Mouse (Mus musculus) CH12.LX (cell line): Measurements from ENCODE around the gene Skap1. TPM values are rescaled to one million over a fixed set of nuclear protein-coding genes. Genes with fewer than 3 reads are reported as not detected.

Experiments used
- DNase-seq: peaks from one replicate; pipeline ENCODE4 v3.0.0-alpha.2; 2013; ENCODE audit errors: extremely low read depth
- H3K27ac ChIP-seq: 2 replicates; pipeline ENCODE4 v1.5.1; 2012; ENCODE audit warnings: low read depth, mild to moderate bottlenecking, control low read depth, moderate library complexity; ENCODE audit not compliant: insufficient read depth
- H3K27me3 ChIP-seq: replicated peaks from 2 replicates; pipeline ENCODE3; 2012; ENCODE audit warnings: inconsistent platforms
- H3K36me3 ChIP-seq, 2 experiments: replicated peaks in 1 of 2; 2 replicates each; pipeline versions ENCODE3 to v1.6.1; 2012; ENCODE audit warnings: inconsistent platforms in 1 of 2, low read length in 1 of 2, mild to moderate bottlenecking in 1 of 2, mixed read lengths in 1 of 2, moderate library complexity in 1 of 2; ENCODE audit not compliant: control insufficient read depth in 1 of 2, insufficient read depth in 1 of 2
- H3K4me1 ChIP-seq, 2 experiments: 2 replicates each; pipeline ENCODE4 v1.6.1; 2012; ENCODE audit warnings: inconsistent platforms in 1 of 2, moderate library complexity in 1 of 2; ENCODE audit not compliant: insufficient read depth in 2 of 2, control insufficient read depth in 1 of 2
- H3K4me2 ChIP-seq: 2 replicates; pipeline ENCODE4 v1.6.1; 2012; ENCODE audit warnings: low read depth, mild to moderate bottlenecking, control low read depth; ENCODE audit not compliant: poor library complexity, insufficient read depth, severe bottlenecking
- H3K4me3 ChIP-seq, 3 experiments: fragments of 150-350 bp in 1 of 3; sonication (generic) in 1 of 3; replicated peaks in 1 of 3; 2 replicates each; pipeline versions ENCODE3 to v1.5.1; 2011 to 2012; ENCODE audit warnings: low read depth in 2 of 3, low read length in 2 of 3, mild to moderate bottlenecking in 2 of 3, moderate library complexity in 2 of 3, control low read depth in 1 of 3, improper control_type of control experiment in 1 of 3, inconsistent platforms in 1 of 3, mixed read lengths in 1 of 3; ENCODE audit not compliant: poor library complexity in 1 of 3
- H3K79me2 ChIP-seq: replicated peaks from 2 replicates; pipeline ENCODE4 v1.6.1; 2012; ENCODE audit warnings: mild to moderate bottlenecking, moderate library complexity; ENCODE audit not compliant: control insufficient read depth, poor library complexity, insufficient read depth, severe bottlenecking; ENCODE audit errors: extremely low read depth
- H3K9ac ChIP-seq: 2 replicates; pipeline ENCODE4 v1.6.1; 2012; ENCODE audit warnings: low read depth, mild to moderate bottlenecking, control low read depth, moderate library complexity; ENCODE audit not compliant: insufficient read depth
- H3K9me3 ChIP-seq: replicated peaks from 2 replicates; pipeline ENCODE3; 2012; ENCODE audit warnings: low read length, inconsistent platforms, mixed read lengths
- BHLHE40 ChIP-seq: IDR thresholded peaks from 2 replicates; pipeline ENCODE4 v1.6.1; 2011; ENCODE audit warnings: mild to moderate bottlenecking, low read depth, low read length, improper control_type of control experiment
- CHD1 ChIP-seq: IDR thresholded peaks from 2 replicates; pipeline ENCODE4 v1.6.1; 2012; ENCODE audit warnings: low read depth, low read length, improper control_type of control experiment, inconsistent platforms
- CTCF ChIP-seq, 2 experiments: IDR thresholded peaks in 1 of 2; conservative IDR thresholded peaks in 1 of 2; 2 replicates each; pipeline ENCODE4 v1.5.1; 2011 to 2012; ENCODE audit warnings: low read depth in 2 of 2, low read length in 2 of 2, improper control_type of control experiment in 1 of 2, inconsistent platforms in 1 of 2, mild to moderate bottlenecking in 1 of 2, moderate library complexity in 1 of 2
- ELF1 ChIP-seq: IDR thresholded peaks from 2 replicates; pipeline ENCODE4 v1.6.1; 2014; ENCODE audit warnings: low read depth, mild to moderate bottlenecking, inconsistent platforms, low read length, improper control_type of control experiment
- EP300 ChIP-seq: IDR thresholded peaks from 2 replicates; pipeline ENCODE4 v1.6.1; 2011; ENCODE audit warnings: low read length, improper control_type of control experiment
- GABPA ChIP-seq: IDR thresholded peaks from 2 replicates; pipeline ENCODE4 v1.6.1; 2012; ENCODE audit warnings: low read depth, low read length, improper control_type of control experiment, inconsistent platforms; ENCODE audit not compliant: insufficient replicate concordance
- HCFC1 ChIP-seq: IDR thresholded peaks from 2 replicates; pipeline ENCODE4 v1.6.1; 2012; ENCODE audit warnings: low read depth, mild to moderate bottlenecking, inconsistent platforms, low read length, improper control_type of control experiment
- JUN ChIP-seq: IDR thresholded peaks from 2 replicates; pipeline ENCODE4 v1.6.1; 2011; ENCODE audit warnings: low read depth, mild to moderate bottlenecking, low read length, improper control_type of control experiment, moderate library complexity; ENCODE audit not compliant: insufficient read depth
- KAT2A ChIP-seq: IDR thresholded peaks from 2 replicates; pipeline ENCODE4 v1.6.1; 2012; ENCODE audit warnings: low read length, improper control_type of control experiment, inconsistent platforms; ENCODE audit not compliant: insufficient replicate concordance
- MEF2A ChIP-seq: IDR thresholded peaks from 2 replicates; pipeline ENCODE4 v1.6.1; 2014; ENCODE audit warnings: low read depth, mild to moderate bottlenecking, inconsistent platforms, low read length, improper control_type of control experiment, borderline replicate concordance
- MYC ChIP-seq: IDR thresholded peaks from 2 replicates; pipeline ENCODE4 v1.6.1; 2011; ENCODE audit warnings: low read depth, mild to moderate bottlenecking, improper control_type of control experiment, low read length
- POLR2A ChIP-seq: IDR thresholded peaks from 2 replicates; pipeline ENCODE4 v1.6.1; 2011; ENCODE audit warnings: low read depth, mild to moderate bottlenecking, improper control_type of control experiment, low read length
- RAD21 ChIP-seq: IDR thresholded peaks from 2 replicates; pipeline ENCODE4 v1.6.1; 2011; ENCODE audit warnings: low read depth, mild to moderate bottlenecking, low read length, improper control_type of control experiment, moderate library complexity
- SMC3 ChIP-seq: IDR thresholded peaks from 2 replicates; pipeline ENCODE4 v1.6.1; 2011; ENCODE audit warnings: low read depth, low read length, improper control_type of control experiment
- TCF12 ChIP-seq: IDR thresholded peaks from 2 replicates; pipeline ENCODE4 v1.6.1; 2014; ENCODE audit warnings: low read depth, mild to moderate bottlenecking, inconsistent platforms, low read length, improper control_type of control experiment
- USF1 ChIP-seq: IDR thresholded peaks from 2 replicates; pipeline ENCODE4 v1.6.1; 2014; ENCODE audit warnings: low read depth, mild to moderate bottlenecking, inconsistent platforms, low read length, improper control_type of control experiment
- USF2 ChIP-seq: conservative IDR thresholded peaks from 2 replicates; pipeline ENCODE4 v1.6.1; 2011; ENCODE audit warnings: low read depth, low read length, improper control_type of control experiment
- ZKSCAN1 ChIP-seq: IDR thresholded peaks from 2 replicates; pipeline ENCODE4 v1.6.1; 2012; ENCODE audit warnings: low read depth, inconsistent platforms, low read length, improper control_type of control experiment, borderline replicate concordance
- dilution Hi-C: fragments of 300-500 bp; cut with MboI; formaldehyde crosslinking; loops from 2 replicates; pipeline ENCODE4 v1.14.3; 2020; ENCODE audit warnings: low sequenced_read_pairs; ENCODE audit not compliant: extremely low pct_unique_long_range_greater_than_20kb, extremely low pct_ligation_motif_present
- in situ Hi-C: fragments of 300-500 bp; cut with MboI; formaldehyde crosslinking; loops from 3 replicates; pipeline ENCODE4 v1.14.3; 2019; ENCODE audit warnings: low sequenced_read_pairs, low pct_ligation_motif_present, low pct_unique_long_range_greater_than_20kb, mixed read lengths
- polyA plus RNA-seq: library from polyadenylated mRNA; unstranded; fragments of >175 nt; gene quantifications from 2 replicates; pipeline ENCODE4 v1.2.1, GENCODE M21; 2012; ENCODE audit warnings: low read depth; ENCODE audit not compliant: insufficient read length
- total RNA-seq, 2 experiments: library from RNA; depleted of rRNA; stranded (reverse); fragments of 300-350 nt in 1 of 2; fragments of >200 nt in 1 of 2; gene quantifications; 2 replicates each; pipeline ENCODE4 v1.2.3; 2012 to 2014

The Skap1 gene
- total and polyA plus RNA-seq, 3 experiments, result not detected

DNA sequence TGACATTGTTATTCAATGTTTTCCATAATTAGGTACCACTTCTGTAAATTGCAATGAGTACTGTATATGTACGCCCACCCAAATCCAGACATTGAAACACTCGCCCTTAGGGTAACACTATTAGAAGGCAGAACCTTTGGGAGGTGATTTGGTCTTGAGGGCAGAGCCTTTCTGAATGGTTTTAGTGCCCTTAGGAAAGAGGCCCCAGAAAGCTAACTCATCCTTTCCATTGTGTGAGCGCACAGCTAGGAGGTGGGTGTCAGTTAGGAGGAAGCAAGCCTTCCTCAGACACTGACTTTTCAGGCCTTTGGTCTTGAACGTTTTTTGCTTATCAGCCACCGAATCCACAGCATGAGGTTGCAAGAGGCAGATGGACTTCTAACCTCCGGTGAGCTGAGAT is 29.5 kb upstream of the Skap1 start:
- H3K27me3 ChIP-seq, result peaks cover 57% of the 10 kb centered on the region
- no peaks in the 10 kb centered on the region for H3K36me3 ChIP-seq
- H3K4me1 ChIP-seq, result peaks cover 0 to 9% of the 10 kb centered on the region in 2 experiments; a peak in 2 of 4 replicates
- in situ Hi-C loops, result loop anchor here (25.0 kb wide), 1 partner anchor 427 kb away; no protein-coding TSS in a partner anchor
- no peak for TF ChIP-seq USF2
- TF ChIP-seq CHD1, result no peak
- TF ChIP-seq EP300, result peak; percentile 55; the same call in 1 of the 2 replicates
- no peaks in the 10 kb centered on the region for H3K9me3 ChIP-seq
- dilution Hi-C loops, result no loop called here
- no peak overlapping the region for H3K9ac ChIP-seq
- H3K4me2 ChIP-seq, result no peak overlapping the region
- H3K4me3 ChIP-seq, result no peak overlapping the region
- H3K27ac ChIP-seq, result no peak overlapping the region
- H3K79me2 ChIP-seq, result no peaks in the 10 kb centered on the region
- DNase-seq, result peak; percentile 18

DNA sequence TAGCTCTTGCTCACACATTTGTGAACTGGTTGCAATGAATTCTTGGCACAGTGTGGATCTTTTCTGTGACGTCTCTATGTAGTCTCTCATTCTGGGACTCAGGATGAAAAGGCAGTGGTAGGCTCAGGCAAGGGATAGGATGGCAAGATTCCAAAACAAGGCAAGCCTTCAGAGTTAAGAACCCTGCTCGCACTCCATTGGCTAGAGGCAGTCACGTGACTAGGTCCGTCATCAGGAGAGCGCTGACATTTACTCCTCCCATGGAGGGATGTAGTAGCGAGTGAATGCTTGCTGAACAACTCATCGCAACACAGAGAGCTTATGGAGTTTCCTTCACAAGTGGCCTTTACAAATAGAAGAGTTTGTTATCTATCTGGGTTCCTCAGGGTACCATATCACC is 27.9 kb upstream of the Skap1 start:
- Histone ChIP-seq H3K9ac (no peak overlapping the region), H3K4me2 (no peak overlapping the region), H3K4me3 (no peak overlapping the region), H3K79me2 (no peaks in the 10 kb centered on the region), H3K36me3 (no peaks in the 10 kb centered on the region), H3K9me3 (no peaks in the 10 kb centered on the region), H3K4me1 (peaks cover 3 to 13% of the 10 kb centered on the region in 2 experiments), H3K27ac (no peak overlapping the region), H3K27me3 (peaks cover 60% of the 10 kb centered on the region)
- no peak for TF ChIP-seq ZKSCAN1
- TF ChIP-seq USF2, result peak; percentile 75
- TF ChIP-seq GABPA, result no peak
- peak; percentile 27; the same call in 1 of the 2 replicates for TF ChIP-seq BHLHE40
- peak; percentile 73 for TF ChIP-seq USF1
- dilution Hi-C loops (no loop called here), in situ Hi-C loops (loop anchor here (25.0 kb wide), 1 partner anchor 426 kb away; no protein-coding TSS in a partner anchor)
- DNase-seq, result no peak

DNA sequence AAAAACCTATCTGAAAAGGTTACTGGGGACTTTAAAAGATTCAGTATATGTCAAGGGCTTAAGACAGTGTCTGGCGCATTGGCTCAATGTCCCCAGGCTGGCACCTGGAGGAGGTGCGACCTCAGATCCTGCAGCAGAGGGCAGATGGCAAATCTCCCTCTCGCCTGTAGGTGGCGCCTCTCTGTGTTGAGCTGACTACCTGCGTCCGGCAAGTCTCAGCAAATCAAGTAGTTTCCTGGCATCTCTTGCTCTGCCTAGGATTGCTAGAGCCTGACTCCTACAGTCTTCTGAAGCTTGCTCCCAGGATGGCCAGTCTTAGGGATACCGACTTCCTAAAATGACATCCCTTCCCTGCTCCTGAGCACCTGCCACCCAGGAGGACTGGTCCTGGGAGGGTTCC is 25.6 kb upstream of the Skap1 start:
- in situ Hi-C loops (loop anchor here (25.0 kb wide), 1 partner anchor 424 kb away; no protein-coding TSS in a partner anchor), dilution Hi-C loops (no loop called here)
- Histone ChIP-seq H3K4me1 (peaks cover 6 to 23% of the 10 kb centered on the region in 2 experiments), H3K4me2 (no peak overlapping the region), H3K27ac (no peak overlapping the region), H3K36me3 (no peaks in the 10 kb centered on the region), H3K4me3 (no peak overlapping the region), H3K79me2 (no peaks in the 10 kb centered on the region), H3K9me3 (no peaks in the 10 kb centered on the region), H3K9ac (no peak overlapping the region)
- DNase-seq, result peak; percentile 65
- no peak for TF ChIP-seq KAT2A
- TF ChIP-seq JUN, result no peak
- 0 out of 2 replicates have a peak, but pooled peaks have one; percentile 31 for TF ChIP-seq MYC
- no peak for TF ChIP-seq HCFC1
- peak; percentile 92 to 93 for TF ChIP-seq CTCF (conservative IDR thresholded peaks at IDR 0.05 in 1 of 2, IDR thresholded peaks at IDR 0.05 in 1 of 2; ENCODE audit: low read depth in 2 of 2, low read length in 2 of 2)
- TF ChIP-seq POLR2A, result no peak
- TF ChIP-seq RAD21, result peak; percentile 60
- 0 out of 2 replicates have a peak, but pooled peaks have one; percentile 18 for TF ChIP-seq TCF12
- no peak for TF ChIP-seq USF1
- no peak for TF ChIP-seq MEF2A
- peak; percentile 83 for TF ChIP-seq SMC3
- TF ChIP-seq ELF1, result 0 out of 2 replicates have a peak, but pooled peaks have one; percentile 13
- TF ChIP-seq, all 38 proteins: peak for 6
- peaks cover 65% of the 10 kb centered on the region for H3K27me3 ChIP-seq
